Mouse (Mus musculus): ENCODE data around the gene Tbkbp1.
A peak's percentile ranks its signal among the peaks of the same experiment; 100 is the strongest.

Gene Tbkbp1

GRCm38 (mm10) chr11:97146724-97147123 lies 4.6 kb downstream of the Tbkbp1 start:
- no peaks in the 10 kb centered on the region for H3K36me3 ChIP-seq (ENCODE audit: control insufficient read depth, insufficient read depth, low read length, poor library complexity, severe bottlenecking)
- H3K27me3 ChIP-seq (ENCODE audit: control insufficient read depth, insufficient read depth, low read length, poor library complexity, severe bottlenecking) = peaks cover 3% of the 10 kb centered on the region; the same call in 1 of the 2 replicates
- DNase-seq (ENCODE audit: low read depth, low spot score) = peak; percentile 83

GRCm38 (mm10) chr11:97145951-97146350 lies 5.3 kb downstream of the Tbkbp1 start:
- no peak for DNase-seq (ENCODE audit: low read depth, low spot score)
- H3K27me3 ChIP-seq (ENCODE audit: control insufficient read depth, insufficient read depth, low read length, poor library complexity, severe bottlenecking) = no peaks in the 10 kb centered on the region; the same call in 1 of the 2 replicates
- no peaks in the 10 kb centered on the region for H3K36me3 ChIP-seq (ENCODE audit: control insufficient read depth, insufficient read depth, low read length, poor library complexity, severe bottlenecking)

GRCm38 (mm10) chr11:97145320-97145719 lies 6.0 kb downstream of the Tbkbp1 start:
- H3K27me3 ChIP-seq (ENCODE audit: control insufficient read depth, insufficient read depth, low read length, poor library complexity, severe bottlenecking) = no peaks in the 10 kb centered on the region
- DNase-seq (ENCODE audit: low read depth, low spot score) = no peak

GRCm38 (mm10) chr11:97143196-97143900 lies 7.9 kb downstream of the Tbkbp1 start:
- Histone ChIP-seq H3K36me3 (ENCODE audit: control insufficient read depth, insufficient read depth, low read length, poor library complexity, severe bottlenecking) (no peaks in the 10 kb centered on the region), H3K27me3 (ENCODE audit: control insufficient read depth, insufficient read depth, low read length, poor library complexity, severe bottlenecking) (no peaks in the 10 kb centered on the region)
- DNase-seq (ENCODE audit: low read depth, low spot score) = peak; percentile 49

More at GRCm38 (mm10) chr11:97145320-97145719, 6.0 kb downstream of the Tbkbp1 start:
- no peaks in the 10 kb centered on the region for H3K36me3 ChIP-seq (ENCODE audit: control insufficient read depth, insufficient read depth, low read length, poor library complexity, severe bottlenecking)

DNA sequence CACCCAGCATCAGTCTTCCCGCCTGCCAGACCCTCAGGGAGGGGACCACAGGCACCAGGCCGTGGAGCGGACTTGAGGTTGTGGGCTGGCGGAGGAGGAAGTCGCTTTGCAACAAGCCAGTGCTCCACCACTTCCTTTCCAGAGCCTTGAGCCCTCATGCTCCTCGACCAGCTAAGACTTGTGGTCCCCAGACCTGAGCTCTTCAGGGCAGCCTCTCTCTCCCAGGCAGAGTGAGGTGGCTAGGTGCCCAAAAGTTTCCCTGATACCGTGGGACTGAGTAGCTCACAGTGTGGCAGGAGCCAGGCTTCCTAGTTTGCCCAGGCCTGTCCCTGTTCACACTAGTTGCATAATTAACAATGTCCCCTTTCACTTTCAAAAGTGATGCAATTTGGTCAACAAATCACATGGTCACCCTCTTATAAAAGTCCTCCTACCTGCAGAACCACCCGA lies 9.1 kb downstream of the Tbkbp1 start:
- Histone ChIP-seq H3K27me3 (ENCODE audit: control insufficient read depth, insufficient read depth, low read length, poor library complexity, severe bottlenecking) (no peaks in the 10 kb centered on the region), H3K36me3 (ENCODE audit: control insufficient read depth, insufficient read depth, low read length, poor library complexity, severe bottlenecking) (no peaks in the 10 kb centered on the region)
- peak; percentile 81 for DNase-seq (ENCODE audit: low read depth, low spot score)

DNA sequence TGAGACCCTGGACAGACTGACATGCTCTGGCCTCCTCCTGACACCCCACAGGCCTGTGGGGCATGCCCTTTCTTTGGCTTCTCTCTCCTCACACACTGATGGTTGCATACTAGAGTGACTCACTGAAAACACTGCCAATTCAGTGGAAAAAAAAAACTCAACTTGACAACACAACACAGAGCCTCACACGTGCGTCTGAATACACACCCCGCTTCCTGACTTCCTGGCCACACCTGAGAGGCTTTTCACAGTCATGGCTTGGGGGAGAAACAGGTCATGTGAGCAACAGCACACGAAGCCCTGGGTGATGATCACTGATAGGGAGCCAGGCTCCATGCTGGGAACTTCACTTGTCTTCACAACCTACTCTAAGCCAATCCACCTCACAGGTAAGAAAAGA lies 10.5 kb downstream of the Tbkbp1 start:
- H3K36me3 ChIP-seq (ENCODE audit: control insufficient read depth, insufficient read depth, low read length, poor library complexity, severe bottlenecking) = no peaks in the 10 kb centered on the region
- DNase-seq (ENCODE audit: low read depth, low spot score) = peak; percentile 77
- no peaks in the 10 kb centered on the region for H3K27me3 ChIP-seq (ENCODE audit: control insufficient read depth, insufficient read depth, low read length, poor library complexity, severe bottlenecking)

DNA sequence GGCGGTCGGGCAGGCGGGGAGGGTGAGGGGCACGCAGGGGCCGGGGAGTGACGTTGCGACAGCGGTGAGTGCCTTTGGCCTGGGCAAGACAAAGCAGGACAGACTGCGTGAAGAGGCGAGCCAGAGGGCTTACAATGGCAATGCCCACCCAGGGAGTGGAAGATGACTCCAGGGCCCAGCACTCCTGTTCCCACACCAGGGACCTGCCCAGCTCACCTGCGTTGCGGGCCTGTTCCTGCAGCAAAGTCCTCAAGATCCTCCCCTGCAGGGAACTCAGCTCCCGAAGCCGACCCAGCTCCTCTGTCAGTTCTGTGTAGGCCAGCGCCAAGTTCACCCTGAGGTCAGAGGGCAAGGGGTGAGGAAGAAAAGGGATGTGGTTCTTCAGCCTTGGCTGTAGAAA lies 12.0 kb downstream of the Tbkbp1 start:
- no peaks in the 10 kb centered on the region for H3K27me3 ChIP-seq (ENCODE audit: control insufficient read depth, insufficient read depth, low read length, poor library complexity, severe bottlenecking)
- no peaks in the 10 kb centered on the region for H3K36me3 ChIP-seq (ENCODE audit: control insufficient read depth, insufficient read depth, low read length, poor library complexity, severe bottlenecking)
- no peak for DNase-seq (ENCODE audit: low read depth, low spot score)

DNA sequence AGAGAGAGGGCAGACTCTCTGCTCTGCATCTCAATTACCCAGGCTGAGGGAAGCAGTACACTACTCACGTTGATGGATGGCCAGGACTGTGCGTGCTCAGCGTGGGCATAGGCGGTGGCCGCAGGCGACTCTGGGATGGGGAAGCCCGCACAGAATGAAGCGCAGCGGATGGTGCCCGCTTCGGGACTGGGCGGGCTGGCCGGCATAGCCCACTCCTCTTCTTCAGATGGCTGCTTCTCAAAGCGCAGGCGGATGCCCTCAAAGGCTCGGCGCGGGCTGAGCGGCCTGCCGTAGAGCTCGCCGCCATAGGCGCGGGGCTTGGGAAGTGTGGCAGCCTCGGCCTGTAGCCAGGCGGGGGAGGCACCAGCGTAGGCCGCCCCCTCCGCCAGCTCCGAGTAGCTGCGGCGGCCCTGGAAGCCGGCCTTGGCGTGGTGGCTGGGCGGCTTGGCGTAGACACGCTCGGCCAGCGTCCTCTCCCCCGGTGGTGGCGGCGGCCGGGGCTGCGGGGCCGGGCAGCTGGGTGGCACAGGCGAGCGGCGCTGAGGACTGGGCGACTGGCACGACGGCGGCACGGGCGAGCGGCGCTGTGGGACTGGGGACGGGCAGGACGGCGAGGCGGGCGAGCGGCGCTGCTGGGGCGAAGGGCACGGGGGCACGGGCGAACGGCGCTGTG lies 12.6 kb downstream of the Tbkbp1 start:
- Histone ChIP-seq H3K36me3 (ENCODE audit: control insufficient read depth, insufficient read depth, low read length, poor library complexity, severe bottlenecking) (no peaks in the 10 kb centered on the region), H3K27me3 (ENCODE audit: control insufficient read depth, insufficient read depth, low read length, poor library complexity, severe bottlenecking) (no peaks in the 10 kb centered on the region)
- no peak for DNase-seq (ENCODE audit: low read depth, low spot score)

GRCm38 (mm10) chr11:97133270-97133669 lies 18.0 kb downstream of the Tbkbp1 start:
- peak; percentile 72 for DNase-seq (ENCODE audit: low read depth, low spot score)

DNA sequence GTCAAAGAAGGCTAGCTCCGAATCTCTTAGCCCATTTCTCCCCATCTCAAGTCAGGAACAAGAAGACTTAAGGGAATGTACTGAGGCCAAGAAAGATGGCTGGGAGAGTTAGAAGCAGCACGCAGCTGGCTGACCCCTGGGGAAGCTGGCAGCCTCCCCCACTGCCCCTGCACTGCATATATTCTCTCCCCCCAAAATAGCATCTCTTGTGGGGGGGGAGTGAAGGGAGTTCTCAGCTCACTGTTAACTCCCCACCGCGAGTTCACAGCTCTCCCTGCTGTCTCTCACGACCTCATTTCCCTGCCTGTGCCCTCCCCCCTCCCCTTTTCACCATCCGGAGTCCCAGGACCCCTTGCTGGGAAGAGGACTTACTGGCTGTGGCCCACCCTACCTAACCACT lies 19.1 kb downstream of the Tbkbp1 start:
- H3K27me3 ChIP-seq (ENCODE audit: control insufficient read depth, insufficient read depth, low read length, poor library complexity, severe bottlenecking) = no peaks in the 10 kb centered on the region
- no peak for DNase-seq (ENCODE audit: low read depth, low spot score)
- H3K36me3 ChIP-seq (ENCODE audit: control insufficient read depth, insufficient read depth, low read length, poor library complexity, severe bottlenecking) = no peaks in the 10 kb centered on the region

More at GRCm38 (mm10) chr11:97133270-97133669, 18.0 kb downstream of the Tbkbp1 start:
- H3K36me3 ChIP-seq (ENCODE audit: control insufficient read depth, insufficient read depth, low read length, poor library complexity, severe bottlenecking) = no peaks in the 10 kb centered on the region
- no peaks in the 10 kb centered on the region for H3K27me3 ChIP-seq (ENCODE audit: control insufficient read depth, insufficient read depth, low read length, poor library complexity, severe bottlenecking)

DNA sequence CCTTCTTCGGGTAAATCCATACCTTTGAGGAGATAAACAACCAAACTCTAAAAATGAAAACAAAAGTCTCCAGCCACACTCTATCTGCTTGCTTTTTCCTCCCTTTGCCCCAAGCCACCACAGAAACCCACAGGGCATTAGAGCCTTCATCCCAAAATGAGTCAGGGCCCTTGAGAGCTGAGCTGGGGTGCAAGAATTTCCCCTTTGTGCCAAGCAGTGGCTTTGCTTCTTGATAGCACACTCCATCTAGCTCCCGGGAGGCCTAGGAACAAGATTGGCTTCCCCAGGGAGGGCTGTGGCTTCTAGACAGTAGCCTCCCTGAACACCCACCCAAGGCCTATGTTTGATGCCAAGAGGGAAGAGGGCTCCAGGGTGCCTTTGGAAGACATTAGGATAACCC lies 19.6 kb downstream of the Tbkbp1 start:
- Histone ChIP-seq H3K36me3 (ENCODE audit: control insufficient read depth, insufficient read depth, low read length, poor library complexity, severe bottlenecking) (no peaks in the 10 kb centered on the region), H3K27me3 (ENCODE audit: control insufficient read depth, insufficient read depth, low read length, poor library complexity, severe bottlenecking) (no peaks in the 10 kb centered on the region)
- DNase-seq (ENCODE audit: low read depth, low spot score) = no peak

DNA sequence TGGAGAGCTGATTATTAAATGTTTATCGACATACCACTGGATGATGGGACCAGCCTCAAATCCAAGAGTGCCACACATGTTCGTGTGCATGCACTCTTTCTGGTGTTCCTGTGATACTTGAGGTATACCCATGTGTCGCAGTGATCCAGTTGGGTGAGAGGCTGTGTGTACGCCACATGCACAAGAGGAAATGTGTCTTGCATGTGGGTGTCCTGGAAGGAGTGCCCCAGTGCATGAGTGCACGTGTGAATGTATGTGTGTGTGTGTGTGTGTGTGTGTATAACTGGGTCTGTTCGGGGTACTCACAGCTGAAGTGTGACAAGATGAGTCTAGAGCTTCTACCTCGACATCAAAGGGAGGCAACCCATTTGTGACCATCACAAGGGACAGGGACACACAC lies 21.0 kb downstream of the Tbkbp1 start:
- H3K27me3 ChIP-seq (ENCODE audit: control insufficient read depth, insufficient read depth, low read length, poor library complexity, severe bottlenecking) = no peaks in the 10 kb centered on the region
- peak; percentile 39 for DNase-seq (ENCODE audit: low read depth, low spot score)
- no peaks in the 10 kb centered on the region for H3K36me3 ChIP-seq (ENCODE audit: control insufficient read depth, insufficient read depth, low read length, poor library complexity, severe bottlenecking)

GRCm38 (mm10) chr11:97128956-97129355 lies 22.3 kb downstream of the Tbkbp1 start:
- no peak for DNase-seq (ENCODE audit: low read depth, low spot score)
- no peaks in the 10 kb centered on the region for H3K27me3 ChIP-seq (ENCODE audit: control insufficient read depth, insufficient read depth, low read length, poor library complexity, severe bottlenecking)
- H3K36me3 ChIP-seq (ENCODE audit: control insufficient read depth, insufficient read depth, low read length, poor library complexity, severe bottlenecking) = no peaks in the 10 kb centered on the region

GRCm38 (mm10) chr11:97127470-97128223 lies 23.6 kb downstream of the Tbkbp1 start:
- DNase-seq (ENCODE audit: low read depth, low spot score) = no peak
- no peaks in the 10 kb centered on the region for H3K27me3 ChIP-seq (ENCODE audit: control insufficient read depth, insufficient read depth, low read length, poor library complexity, severe bottlenecking)
- H3K36me3 ChIP-seq (ENCODE audit: control insufficient read depth, insufficient read depth, low read length, poor library complexity, severe bottlenecking) = no peaks in the 10 kb centered on the region
